Mouse (Mus musculus): ENCODE data around the gene Guk1. TPM values are rescaled to one million over a fixed set of nuclear protein-coding genes. Genes with fewer than 3 reads are reported as not detected.

Gene Guk1
- polyA plus RNA-seq, 1 experiment from 2014 or later = 130 TPM

DNA sequence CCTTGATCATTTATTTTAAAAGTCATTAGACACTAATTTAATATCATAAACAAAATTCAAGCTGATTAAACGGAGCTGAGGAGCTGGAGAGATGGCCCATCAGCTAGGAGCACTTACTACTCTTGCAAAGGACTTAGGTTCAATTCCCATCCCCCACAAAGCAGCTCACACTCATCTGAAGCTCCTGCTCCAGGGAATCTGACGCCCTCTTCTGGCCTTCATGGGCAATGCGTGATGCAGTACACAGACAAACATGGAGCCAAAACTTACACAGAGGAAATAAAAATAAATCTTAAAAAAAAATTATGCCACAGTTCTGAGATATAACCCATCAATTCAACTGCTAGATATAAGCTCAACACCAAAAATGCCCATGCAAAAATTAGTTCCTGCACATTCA, 40.3 kb downstream of the Guk1 start:
- Histone ChIP-seq H3K9me3 (ENCODE audit: control insufficient read depth, low read depth, low read length) (no peaks in the 10 kb centered on the region), H3K4me1 (ENCODE audit: control insufficient read depth, insufficient read depth, low read length) (no peaks in the 10 kb centered on the region), H3K4me3 (ENCODE audit: low read depth, low read length) (no peak overlapping the region), H3K4me2 (replicated peaks; ENCODE audit: low read depth, low read length) (no peak overlapping the region), H3K27me3 (ENCODE audit: control insufficient read depth, insufficient read depth, low read length) (no peaks in the 10 kb centered on the region), H3K9ac (replicated peaks; ENCODE audit: low read depth, low read length) (no peak overlapping the region), H3K27ac (ENCODE audit: low read length) (no peak overlapping the region), H3K36me3 (ENCODE audit: control insufficient read depth, insufficient read depth, low read length) (no peaks in the 10 kb centered on the region)
- ATAC-seq (ENCODE audit: insufficient number of reproducible peaks, insufficient read depth, low FRiP score, low read depth) = no peak
- WGBS = 30% methylated on average over 3 of the region's 3 CpGs

DNA sequence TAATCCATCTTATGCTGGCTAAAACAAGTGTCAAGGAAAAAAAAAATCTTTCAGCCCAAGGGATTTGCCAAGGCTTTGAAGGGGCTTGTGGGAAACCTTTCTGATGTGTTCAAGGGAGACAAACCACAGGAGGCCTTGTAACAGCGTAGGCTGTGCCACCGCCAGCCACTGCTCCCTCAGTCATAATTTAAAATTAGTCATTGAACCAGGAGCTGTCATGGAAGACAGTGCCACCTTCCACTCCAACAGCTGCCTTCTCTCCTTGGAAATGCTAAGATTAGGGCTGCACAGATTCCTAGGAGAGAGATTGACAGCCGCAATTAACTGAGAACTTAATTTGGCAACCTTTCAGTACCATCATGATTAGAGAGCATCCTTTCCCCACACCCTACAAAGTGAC, 42.7 kb downstream of the Guk1 start:
- Histone ChIP-seq H3K4me3 (ENCODE audit: low read depth, low read length) (no peak overlapping the region), H3K4me1 (ENCODE audit: control insufficient read depth, insufficient read depth, low read length) (no peaks in the 10 kb centered on the region), H3K4me2 (replicated peaks; ENCODE audit: low read depth, low read length) (no peak overlapping the region), H3K27ac (ENCODE audit: low read length) (no peak overlapping the region), H3K36me3 (ENCODE audit: control insufficient read depth, insufficient read depth, low read length) (no peaks in the 10 kb centered on the region), H3K9ac (replicated peaks; ENCODE audit: low read depth, low read length) (no peak overlapping the region), H3K9me3 (ENCODE audit: control insufficient read depth, low read depth, low read length) (no peaks in the 10 kb centered on the region), H3K27me3 (ENCODE audit: control insufficient read depth, insufficient read depth, low read length) (no peaks in the 10 kb centered on the region)
- WGBS = 32% methylated on average over 3 of the region's 3 CpGs
- ATAC-seq (ENCODE audit: insufficient number of reproducible peaks, insufficient read depth, low FRiP score, low read depth) = no peak

DNA sequence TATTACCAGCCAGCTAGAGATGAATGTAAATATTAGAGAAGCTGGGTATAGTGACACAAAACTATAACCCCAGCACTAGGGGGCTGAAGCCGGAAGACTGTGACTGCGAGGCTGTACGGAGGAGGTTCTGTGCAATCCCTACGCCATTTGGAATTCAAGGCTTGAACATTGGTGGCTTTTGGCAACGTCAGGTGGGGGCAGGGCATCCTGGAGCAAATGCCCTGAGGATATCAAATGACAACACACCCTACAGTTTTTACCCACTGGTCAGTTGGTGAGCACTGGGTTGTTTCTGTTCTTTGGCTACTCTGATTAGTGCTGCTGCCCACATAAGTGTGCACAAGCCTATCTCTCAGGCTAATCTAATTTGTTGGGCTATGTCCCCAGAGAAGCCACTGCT, 49.0 kb downstream of the Guk1 start:
- no peaks in the 10 kb centered on the region for H3K4me1 ChIP-seq (ENCODE audit: control insufficient read depth, insufficient read depth, low read length)
- no peak overlapping the region for H3K4me3 ChIP-seq (ENCODE audit: low read depth, low read length)
- no peaks in the 10 kb centered on the region for H3K36me3 ChIP-seq (ENCODE audit: control insufficient read depth, insufficient read depth, low read length)
- no peak overlapping the region for H3K9ac ChIP-seq (replicated peaks; ENCODE audit: low read depth, low read length)
- ATAC-seq (ENCODE audit: insufficient number of reproducible peaks, insufficient read depth, low FRiP score, low read depth) = no peak
- no peaks in the 10 kb centered on the region for H3K9me3 ChIP-seq (ENCODE audit: control insufficient read depth, low read depth, low read length)
- H3K27me3 ChIP-seq (ENCODE audit: control insufficient read depth, insufficient read depth, low read length) = no peaks in the 10 kb centered on the region
- H3K4me2 ChIP-seq (replicated peaks; ENCODE audit: low read depth, low read length) = no peak overlapping the region
- no peak overlapping the region for H3K27ac ChIP-seq (ENCODE audit: low read length)
- 75% methylated on average over 5 of the region's 5 CpGs for WGBS

DNA sequence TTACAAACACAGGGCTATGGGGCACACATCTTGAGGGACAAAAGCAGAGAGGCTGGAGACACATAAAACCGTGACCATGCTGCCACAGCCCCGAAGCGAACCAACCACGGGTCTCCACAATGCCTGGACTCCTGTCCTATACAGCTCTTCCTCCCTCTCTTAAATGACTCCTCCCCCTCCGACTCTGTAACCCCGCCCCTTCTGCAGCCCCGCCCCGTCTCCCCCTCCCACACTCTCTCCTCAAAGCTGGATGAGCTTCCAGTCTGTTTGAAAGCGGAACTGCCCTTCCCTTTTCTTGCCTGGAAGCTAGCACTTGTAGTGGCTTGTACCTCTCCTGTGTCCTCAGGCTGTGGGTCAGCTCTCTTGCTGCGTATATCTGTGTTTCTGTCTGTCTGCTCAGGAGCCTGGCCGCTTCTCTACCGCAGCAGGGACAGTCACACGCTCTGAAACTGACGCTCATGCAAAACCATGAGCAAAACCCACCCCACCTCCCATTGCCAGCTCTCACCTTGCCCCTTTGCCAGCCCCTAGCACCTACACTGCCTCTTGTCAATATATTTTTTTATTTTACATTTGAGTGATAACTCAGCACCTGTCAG, 50.1 kb downstream of the Guk1 start:
- Histone ChIP-seq H3K27me3 (ENCODE audit: control insufficient read depth, insufficient read depth, low read length) (peaks cover 7% of the 10 kb centered on the region; the same call in 1 of the 2 replicates), H3K36me3 (ENCODE audit: control insufficient read depth, insufficient read depth, low read length) (no peaks in the 10 kb centered on the region), H3K9me3 (ENCODE audit: control insufficient read depth, low read depth, low read length) (no peaks in the 10 kb centered on the region), H3K4me3 (ENCODE audit: low read depth, low read length) (no peak overlapping the region), H3K27ac (ENCODE audit: low read length) (no peak overlapping the region), H3K9ac (replicated peaks; ENCODE audit: low read depth, low read length) (no peak overlapping the region), H3K4me1 (ENCODE audit: control insufficient read depth, insufficient read depth, low read length) (no peaks in the 10 kb centered on the region), H3K4me2 (replicated peaks; ENCODE audit: low read depth, low read length) (peak overlapping the region; percentile 32)
- 8% methylated on average over 14 of the region's 14 CpGs for WGBS
- ATAC-seq (ENCODE audit: insufficient number of reproducible peaks, insufficient read depth, low FRiP score, low read depth) = peak; percentile 38; the same call in 1 of the 2 replicates

DNA sequence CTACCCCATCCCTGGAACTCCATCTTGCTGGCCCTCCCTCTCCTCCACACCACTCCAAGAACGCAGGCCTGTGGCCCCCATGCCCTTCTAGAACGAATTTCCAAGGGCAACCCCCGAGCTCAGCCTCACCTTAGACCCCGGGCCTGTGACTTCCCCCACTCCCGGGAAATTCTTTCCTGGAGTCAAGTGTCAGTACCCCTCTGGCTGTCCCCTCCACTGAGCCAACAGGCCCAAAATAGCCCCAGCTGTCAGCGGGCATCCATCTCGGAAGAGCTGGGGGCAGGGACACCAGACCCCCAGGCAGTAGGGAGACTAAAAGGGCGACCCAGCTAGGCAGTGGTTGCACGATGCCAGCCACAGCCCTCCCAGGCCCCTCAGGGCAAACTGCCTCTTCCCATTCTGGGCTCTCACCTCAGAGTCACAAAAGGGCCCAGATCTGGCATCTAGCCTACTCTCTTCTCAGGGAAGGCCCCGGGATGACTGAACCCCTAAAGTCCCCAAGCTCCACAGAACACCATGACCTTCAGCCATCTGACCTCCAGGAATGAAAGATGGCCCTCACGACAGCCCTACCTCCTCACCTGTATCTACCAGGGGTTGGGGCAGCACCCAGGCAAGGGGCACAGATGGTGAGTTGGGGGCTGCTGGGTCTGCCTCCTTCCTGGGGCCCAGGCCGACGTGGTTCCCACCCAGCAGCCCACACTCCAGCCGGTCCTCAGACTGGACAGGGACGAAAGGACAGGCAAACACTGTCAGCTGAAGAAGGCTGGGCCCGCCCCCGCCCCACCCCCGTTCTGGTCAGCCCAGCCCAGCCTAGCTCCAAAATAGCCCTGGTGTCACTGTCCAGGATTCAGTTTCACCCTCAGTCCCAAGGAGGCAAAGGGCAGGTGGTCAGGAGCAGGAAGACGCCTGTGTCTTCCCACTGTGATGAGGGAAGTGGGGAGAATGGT, 53.2 kb downstream of the Guk1 start:
- no peaks in the 10 kb centered on the region for H3K9me3 ChIP-seq (ENCODE audit: control insufficient read depth, low read depth, low read length)
- WGBS = 60% methylated on average over 19 of the region's 19 CpGs
- peaks cover 34% of the 10 kb centered on the region for H3K27me3 ChIP-seq (ENCODE audit: control insufficient read depth, insufficient read depth, low read length)
- 0 out of 2 replicates have a peak, but pooled peaks cover 6% of the 10 kb centered on the region for H3K4me1 ChIP-seq (ENCODE audit: control insufficient read depth, insufficient read depth, low read length)
- ATAC-seq (ENCODE audit: insufficient number of reproducible peaks, insufficient read depth, low FRiP score, low read depth) = no peak
- no peak overlapping the region for H3K4me3 ChIP-seq (ENCODE audit: low read depth, low read length)
- H3K9ac ChIP-seq (replicated peaks; ENCODE audit: low read depth, low read length) = no peak overlapping the region
- no peaks in the 10 kb centered on the region for H3K36me3 ChIP-seq (ENCODE audit: control insufficient read depth, insufficient read depth, low read length)
- H3K27ac ChIP-seq (ENCODE audit: low read length) = no peak overlapping the region
- no peak overlapping the region for H3K4me2 ChIP-seq (replicated peaks; ENCODE audit: low read depth, low read length)

DNA sequence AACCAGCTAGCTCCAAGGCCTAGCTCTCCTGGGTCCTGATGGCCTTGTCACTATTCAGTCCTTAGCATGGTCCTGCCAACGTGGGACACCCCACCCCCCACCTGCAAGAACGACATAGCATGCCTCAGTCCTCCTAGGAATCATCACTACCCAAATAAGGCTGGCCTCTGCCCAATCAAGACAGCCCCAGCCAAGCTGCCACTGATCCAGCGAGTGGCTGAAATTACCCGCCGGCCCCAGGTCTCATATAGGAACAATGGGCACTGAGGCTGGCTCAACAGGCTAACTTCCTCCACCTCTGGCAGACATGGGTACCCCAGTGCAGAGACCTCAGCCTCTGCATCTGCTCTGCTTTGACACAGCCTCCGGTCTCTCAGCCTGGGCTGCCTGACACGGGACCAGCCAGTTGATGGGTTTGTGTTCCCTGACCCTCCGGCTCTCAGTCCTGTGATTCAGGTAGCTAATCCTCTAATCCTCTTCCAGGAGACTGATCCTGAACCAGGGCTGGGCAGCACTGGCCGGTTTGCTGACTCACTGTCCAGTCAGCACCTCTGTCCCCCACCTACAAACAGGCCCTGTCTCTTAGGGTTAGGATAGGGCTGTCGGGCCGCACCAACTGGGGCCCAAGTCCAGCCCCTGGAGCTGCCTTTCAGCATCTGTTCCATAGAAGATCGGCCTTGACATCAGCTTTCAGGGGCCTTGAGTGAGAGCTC, 54.9 kb downstream of the Guk1 start:
- 0 out of 2 replicates have a peak, but pooled peaks cover 6% of the 10 kb centered on the region for H3K4me1 ChIP-seq (ENCODE audit: control insufficient read depth, insufficient read depth, low read length)
- 74% methylated on average over 12 of the region's 12 CpGs for WGBS
- ATAC-seq (ENCODE audit: insufficient number of reproducible peaks, insufficient read depth, low FRiP score, low read depth) = no peak
- no peaks in the 10 kb centered on the region for H3K36me3 ChIP-seq (ENCODE audit: control insufficient read depth, insufficient read depth, low read length)
- H3K27me3 ChIP-seq (ENCODE audit: control insufficient read depth, insufficient read depth, low read length) = peaks cover 38% of the 10 kb centered on the region
- no peak overlapping the region for H3K9ac ChIP-seq (replicated peaks; ENCODE audit: low read depth, low read length)
- no peaks in the 10 kb centered on the region for H3K9me3 ChIP-seq (ENCODE audit: control insufficient read depth, low read depth, low read length)
- H3K4me3 ChIP-seq (ENCODE audit: low read depth, low read length) = no peak overlapping the region
- H3K4me2 ChIP-seq (replicated peaks; ENCODE audit: low read depth, low read length) = no peak overlapping the region
- H3K27ac ChIP-seq (ENCODE audit: low read length) = no peak overlapping the region

DNA sequence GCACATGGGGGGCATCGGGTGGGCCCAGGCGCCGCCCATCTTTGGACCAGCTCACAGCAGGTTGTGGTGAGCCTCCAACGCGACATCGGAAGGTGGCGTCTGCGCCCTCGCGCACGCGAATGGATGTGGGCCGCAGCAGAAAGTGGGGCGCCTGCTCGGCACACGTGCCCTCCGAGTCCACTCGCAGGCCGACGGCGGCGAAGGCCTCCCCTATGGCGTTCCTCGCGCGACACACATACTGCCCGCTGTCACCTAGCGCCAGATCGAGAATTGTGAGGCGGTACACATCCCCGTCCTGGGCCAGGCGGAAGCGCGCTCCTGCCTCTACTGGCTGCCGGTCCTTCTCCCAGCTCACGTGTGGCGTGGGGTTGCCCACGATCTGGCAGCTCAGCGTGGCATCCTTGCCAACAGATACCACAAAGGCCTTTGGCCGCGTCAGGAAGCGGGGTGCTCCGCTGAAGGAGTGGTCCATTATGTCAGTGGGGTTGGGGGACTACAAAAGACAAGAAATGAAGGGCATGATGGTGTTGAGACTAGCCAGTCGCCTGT, 56.0 kb downstream of the Guk1 start, which contains the start of gene Obscn:
TSS of gene Obscn (minus strand) at position 499 of the 549 bp plus-strand sequence.
- ATAC-seq (ENCODE audit: insufficient number of reproducible peaks, insufficient read depth, low FRiP score, low read depth) = no peak
- WGBS = 16% methylated on average over 44 of the region's 44 CpGs

More for the DNA sequence above, 56.0 kb downstream of the Guk1 start, which contains the start of gene Obscn:
- no peaks in the 10 kb centered on the region for H3K36me3 ChIP-seq (ENCODE audit: control insufficient read depth, insufficient read depth, low read length)
- H3K4me3 ChIP-seq (ENCODE audit: low read depth, low read length) = peak within 1 kb of the TSS; percentile 20
- H3K27me3 ChIP-seq (ENCODE audit: control insufficient read depth, insufficient read depth, low read length) = peaks cover 38% of the 10 kb centered on the region
- no peak within 1 kb of the TSS for H3K9ac ChIP-seq (replicated peaks; ENCODE audit: low read depth, low read length)
- no peaks in the 10 kb centered on the region for H3K9me3 ChIP-seq (ENCODE audit: control insufficient read depth, low read depth, low read length)
- H3K27ac ChIP-seq (ENCODE audit: low read length) = no peak within 1 kb of the TSS
- H3K4me1 ChIP-seq (ENCODE audit: control insufficient read depth, insufficient read depth, low read length) = 0 out of 2 replicates have a peak, but pooled peaks cover 6% of the 10 kb centered on the region
- H3K4me2 ChIP-seq (replicated peaks; ENCODE audit: low read depth, low read length) = peak within 1 kb of the TSS; percentile 31

All from stomach, embryonic 14.5 days (tissue).